Mouse (Mus musculus): ENCODE measurements around the gene Dennd1a. TPM values are rescaled to one million over a fixed set of nuclear protein-coding genes. Genes with fewer than 3 reads are reported as not detected.

Gene Dennd1a
- polyA plus RNA-seq, 1 experiment from 2014 or later, result 17.7 TPM

DNA sequence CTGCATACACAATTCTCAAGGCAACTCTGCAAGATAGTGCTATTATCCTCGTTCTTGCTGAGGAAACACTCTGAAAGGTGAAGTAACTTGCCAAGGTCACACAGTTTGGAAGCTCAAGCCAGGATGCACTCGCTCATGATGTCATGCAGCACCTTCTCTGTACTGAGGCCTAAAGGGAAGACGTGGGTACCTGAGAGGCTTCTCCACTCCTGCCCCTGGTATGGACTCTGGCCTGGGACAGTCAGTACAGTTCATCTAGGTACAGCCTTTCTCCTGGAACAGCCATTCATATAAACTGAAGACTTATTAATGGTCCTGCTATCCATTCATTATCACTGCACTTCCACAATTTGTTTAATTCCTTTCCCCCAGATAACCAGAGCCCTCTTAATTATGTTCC is 298.1 kb downstream of the Dennd1a start:
- no peaks in the 10 kb centered on the region for H3K36me3 ChIP-seq (ENCODE audit: control insufficient read depth, insufficient read depth, low read length)
- no peak overlapping the region for H3K4me3 ChIP-seq (ENCODE audit: low read depth, low read length)
- no peaks in the 10 kb centered on the region for H3K9me3 ChIP-seq (ENCODE audit: control insufficient read depth, low read length)
- 85% methylated on average over 3 of the region's 3 CpGs for WGBS
- peaks cover 2% of the 10 kb centered on the region; the same call in 1 of the 2 replicates for H3K4me1 ChIP-seq (replicated peaks; ENCODE audit: control insufficient read depth, insufficient read depth, low read length)
- H3K4me2 ChIP-seq (ENCODE audit: low read depth, low read length, severe bottlenecking), result no peak overlapping the region
- no peak overlapping the region for H3K9ac ChIP-seq (ENCODE audit: low read length)
- H3K27me3 ChIP-seq (ENCODE audit: control insufficient read depth, insufficient read depth, low read length), result no peaks in the 10 kb centered on the region
- no peak overlapping the region for H3K27ac ChIP-seq (ENCODE audit: low read depth, low read length)
- DNase-seq (ENCODE audit: low spot score) (no peak), ATAC-seq (replicated peaks; ENCODE audit: low FRiP score) (no peak)

- Histone ChIP-seq H3K36me3 (ENCODE audit: control insufficient read depth, insufficient read depth, low read length) (no peaks in the 10 kb centered on the region), H3K4me2 (ENCODE audit: low read depth, low read length, severe bottlenecking) (no peak overlapping the region), H3K4me3 (ENCODE audit: low read depth, low read length) (no peak overlapping the region), H3K9ac (ENCODE audit: low read length) (no peak overlapping the region), H3K9me3 (ENCODE audit: control insufficient read depth, low read length) (no peaks in the 10 kb centered on the region), H3K27ac (ENCODE audit: low read depth, low read length) (no peak overlapping the region), H3K4me1 (replicated peaks; ENCODE audit: control insufficient read depth, insufficient read depth, low read length) (peaks cover 2% of the 10 kb centered on the region; the same call in 1 of the 2 replicates), H3K27me3 (ENCODE audit: control insufficient read depth, insufficient read depth, low read length) (no peaks in the 10 kb centered on the region)
- ATAC-seq (replicated peaks; ENCODE audit: low FRiP score), result no peak
- WGBS, result 95% methylated on average over 1 of the region's 1 CpGs
- no peak for DNase-seq (ENCODE audit: low spot score)
These were observed 298.9 kb downstream of the Dennd1a start for GRCm38 (mm10) chr2:37988301-37988700.

GRCm38 (mm10) chr2:37985690-37986222 is 301.4 kb downstream of the Dennd1a start:
- Histone ChIP-seq H3K27me3 (ENCODE audit: control insufficient read depth, insufficient read depth, low read length) (no peaks in the 10 kb centered on the region), H3K4me3 (ENCODE audit: low read depth, low read length) (no peak overlapping the region), H3K9ac (ENCODE audit: low read length) (no peak overlapping the region), H3K36me3 (ENCODE audit: control insufficient read depth, insufficient read depth, low read length) (no peaks in the 10 kb centered on the region), H3K9me3 (ENCODE audit: control insufficient read depth, low read length) (no peaks in the 10 kb centered on the region), H3K4me1 (replicated peaks; ENCODE audit: control insufficient read depth, insufficient read depth, low read length) (no peaks in the 10 kb centered on the region; the same call in 1 of the 2 replicates), H3K4me2 (ENCODE audit: low read depth, low read length, severe bottlenecking) (no peak overlapping the region), H3K27ac (ENCODE audit: low read depth, low read length) (no peak overlapping the region)
- 53% methylated on average over 5 of the region's 5 CpGs for WGBS
- no peak for DNase-seq (ENCODE audit: low spot score)
- no peak for ATAC-seq (replicated peaks; ENCODE audit: low FRiP score)

GRCm38 (mm10) chr2:37982714-37983113 is 304.5 kb downstream of the Dennd1a start:
- no peak overlapping the region for H3K9ac ChIP-seq (ENCODE audit: low read length)
- WGBS, result 93% methylated on average over 1 of the region's 1 CpGs
- H3K36me3 ChIP-seq (ENCODE audit: control insufficient read depth, insufficient read depth, low read length), result no peaks in the 10 kb centered on the region; the same call in 1 of the 2 replicates
- ATAC-seq (replicated peaks; ENCODE audit: low FRiP score) (no peak), DNase-seq (ENCODE audit: low spot score) (no peak)
- H3K27ac ChIP-seq (ENCODE audit: low read depth, low read length), result no peak overlapping the region
- no peak overlapping the region for H3K4me3 ChIP-seq (ENCODE audit: low read depth, low read length)
- no peaks in the 10 kb centered on the region; the same call in 1 of the 2 replicates for H3K4me1 ChIP-seq (replicated peaks; ENCODE audit: control insufficient read depth, insufficient read depth, low read length)
- H3K9me3 ChIP-seq (ENCODE audit: control insufficient read depth, low read length), result no peaks in the 10 kb centered on the region
- H3K4me2 ChIP-seq (ENCODE audit: low read depth, low read length, severe bottlenecking), result no peak overlapping the region
- no peaks in the 10 kb centered on the region for H3K27me3 ChIP-seq (ENCODE audit: control insufficient read depth, insufficient read depth, low read length)

- Histone ChIP-seq H3K36me3 (ENCODE audit: control insufficient read depth, insufficient read depth, low read length) (no peaks in the 10 kb centered on the region; the same call in 1 of the 2 replicates), H3K4me1 (replicated peaks; ENCODE audit: control insufficient read depth, insufficient read depth, low read length) (no peaks in the 10 kb centered on the region; the same call in 1 of the 2 replicates), H3K4me2 (ENCODE audit: low read depth, low read length, severe bottlenecking) (no peak overlapping the region), H3K9me3 (ENCODE audit: control insufficient read depth, low read length) (no peaks in the 10 kb centered on the region), H3K27me3 (ENCODE audit: control insufficient read depth, insufficient read depth, low read length) (no peaks in the 10 kb centered on the region), H3K4me3 (ENCODE audit: low read depth, low read length) (no peak overlapping the region), H3K27ac (ENCODE audit: low read depth, low read length) (no peak overlapping the region), H3K9ac (ENCODE audit: low read length) (no peak overlapping the region)
- ATAC-seq (replicated peaks; ENCODE audit: low FRiP score) (no peak), DNase-seq (ENCODE audit: low spot score) (no peak)
- 59% methylated on average over 15 of the region's 15 CpGs for WGBS
These were observed 305.4 kb downstream of the Dennd1a start for GRCm38 (mm10) chr2:37981562-37982403.

- H3K27me3 ChIP-seq (ENCODE audit: control insufficient read depth, insufficient read depth, low read length), result no peaks in the 10 kb centered on the region
- no peak overlapping the region for H3K4me2 ChIP-seq (ENCODE audit: low read depth, low read length, severe bottlenecking)
- H3K4me3 ChIP-seq (ENCODE audit: low read depth, low read length), result no peak overlapping the region
- 73% methylated on average over 3 of the region's 3 CpGs for WGBS
- no peak for ATAC-seq (replicated peaks; ENCODE audit: low FRiP score)
- 0 out of 2 replicates have a peak, but pooled peaks cover 3% of the 10 kb centered on the region for H3K4me1 ChIP-seq (replicated peaks; ENCODE audit: control insufficient read depth, insufficient read depth, low read length)
- no peak for DNase-seq (ENCODE audit: low spot score)
- no peaks in the 10 kb centered on the region for H3K9me3 ChIP-seq (ENCODE audit: control insufficient read depth, low read length)
- H3K27ac ChIP-seq (ENCODE audit: low read depth, low read length), result no peak overlapping the region
- no peaks in the 10 kb centered on the region for H3K36me3 ChIP-seq (ENCODE audit: control insufficient read depth, insufficient read depth, low read length)
- H3K9ac ChIP-seq (ENCODE audit: low read length), result no peak overlapping the region
These were observed 313.0 kb downstream of the Dennd1a start for GRCm38 (mm10) chr2:37974201-37974600.

DNA sequence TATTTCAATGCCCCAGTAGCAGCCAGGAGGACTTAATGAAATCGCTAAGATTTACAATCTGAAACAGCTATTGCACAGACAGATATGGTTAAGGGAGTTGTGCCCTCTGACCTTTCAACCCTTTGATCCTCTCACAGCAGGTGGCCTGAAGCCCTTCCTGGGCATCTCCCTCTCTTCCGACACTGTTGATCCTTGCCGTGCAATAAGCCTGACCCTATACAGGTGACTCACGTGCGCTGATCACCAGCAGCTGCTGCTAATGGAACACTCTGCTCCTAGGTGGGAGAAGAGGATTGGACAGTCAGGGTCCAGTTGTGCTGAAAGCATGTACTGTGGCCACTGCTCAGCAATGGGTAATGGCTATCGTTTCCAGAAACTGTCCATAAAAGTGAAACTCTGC is 314.6 kb downstream of the Dennd1a start:
- Histone ChIP-seq H3K36me3 (ENCODE audit: control insufficient read depth, insufficient read depth, low read length) (no peaks in the 10 kb centered on the region), H3K4me1 (replicated peaks; ENCODE audit: control insufficient read depth, insufficient read depth, low read length) (0 out of 2 replicates have a peak, but pooled peaks cover 3% of the 10 kb centered on the region), H3K9ac (ENCODE audit: low read length) (no peak overlapping the region), H3K4me3 (ENCODE audit: low read depth, low read length) (no peak overlapping the region), H3K27ac (ENCODE audit: low read depth, low read length) (no peak overlapping the region), H3K9me3 (ENCODE audit: control insufficient read depth, low read length) (no peaks in the 10 kb centered on the region), H3K27me3 (ENCODE audit: control insufficient read depth, insufficient read depth, low read length) (no peaks in the 10 kb centered on the region), H3K4me2 (ENCODE audit: low read depth, low read length, severe bottlenecking) (no peak overlapping the region)
- ATAC-seq (replicated peaks; ENCODE audit: low FRiP score) (no peak), DNase-seq (ENCODE audit: low spot score) (no peak)
- 65% methylated on average over 6 of the region's 6 CpGs for WGBS

- Histone ChIP-seq H3K4me2 (ENCODE audit: low read depth, low read length, severe bottlenecking) (no peak overlapping the region), H3K4me3 (ENCODE audit: low read depth, low read length) (no peak overlapping the region), H3K9me3 (ENCODE audit: control insufficient read depth, low read length) (no peaks in the 10 kb centered on the region), H3K9ac (ENCODE audit: low read length) (no peak overlapping the region), H3K4me1 (replicated peaks; ENCODE audit: control insufficient read depth, insufficient read depth, low read length) (0 out of 2 replicates have a peak, but pooled peaks cover 3% of the 10 kb centered on the region), H3K36me3 (ENCODE audit: control insufficient read depth, insufficient read depth, low read length) (no peaks in the 10 kb centered on the region), H3K27me3 (ENCODE audit: control insufficient read depth, insufficient read depth, low read length) (no peaks in the 10 kb centered on the region), H3K27ac (ENCODE audit: low read depth, low read length) (no peak overlapping the region)
- WGBS, result 91% methylated on average over 1 of the region's 1 CpGs
- no peak for ATAC-seq (replicated peaks; ENCODE audit: low FRiP score)
- no peak for DNase-seq (ENCODE audit: low spot score)
These were observed 315.5 kb downstream of the Dennd1a start for GRCm38 (mm10) chr2:37971726-37972125.

Measured in forebrain, embryonic 11.5 days (tissue).